Mouse (Mus musculus) large intestine, adult 2 months (tissue): ENCODE measurements around the gene Gbgt1. TPM values are rescaled to one million over a fixed set of nuclear protein-coding genes. Genes with fewer than 3 reads are reported as not detected.

Source experiments
- DNase-seq: peaks from one replicate; pipeline ENCODE4 v3.0.0-alpha.2; 2012; ENCODE audit warnings: low read depth, low spot score
- WGBS: fragments of 180-500 bp; shearing (Covaris S2); methylation state at CpG from one replicate; pipeline ENCODE4 v1.1.7; 2018; 5-methylcytosine and 5-hydroxymethylcytosine counted together
- polyA plus RNA-seq: library from polyadenylated mRNA; depleted of rRNA; stranded (reverse); fragments of >200 nt; gene quantifications from 2 replicates; pipeline ENCODE4 v1.2.3, GENCODE M21; 2012; rRNA removed

Gene Gbgt1
- polyA plus RNA-seq, 1 experiment: 5.6 TPM

- DNase-seq: no peak
- WGBS: 64% methylated on average over 2 of the region's 2 CpGs
Measured at GRCm38 (mm10) chr2:28539949-28540348, 43.3 kb downstream of the Gbgt1 start.

GRCm38 (mm10) chr2:28540587-28541227, 44.0 kb downstream of the Gbgt1 start:
- no peak for DNase-seq
- 76% methylated on average over 8 of the region's 8 CpGs for WGBS

GRCm38 (mm10) chr2:28543894-28544293, 47.2 kb downstream of the Gbgt1 start:
- no peak for DNase-seq
- WGBS: 82% methylated on average over 8 of the region's 8 CpGs

- DNase-seq: no peak
Measured at GRCm38 (mm10) chr2:28545976-28546375, 49.3 kb downstream of the Gbgt1 start.

GRCm38 (mm10) chr2:28546560-28546959, 49.9 kb downstream of the Gbgt1 start:
- DNase-seq: no peak
- 80% methylated on average over 6 of the region's 6 CpGs for WGBS

GRCm38 (mm10) chr2:28547237-28548172, 50.8 kb downstream of the Gbgt1 start:
- 48% methylated on average over 11 of the region's 11 CpGs for WGBS
- DNase-seq: no peak

GRCm38 (mm10) chr2:28549157-28549556, 52.5 kb downstream of the Gbgt1 start:
- WGBS: 94% methylated on average over 13 of the region's 13 CpGs
- no peak for DNase-seq

GRCm38 (mm10) chr2:28552301-28552700, 55.6 kb downstream of the Gbgt1 start:
- 95% methylated on average over 5 of the region's 5 CpGs for WGBS
- no peak for DNase-seq

Other genes with a start within 250 kb of the Gbgt1 start
- 1.1 and 2.1 TPM in 2 replicates for gene Ppp1r26, start 50.1 kb upstream of the Gbgt1 start, polyA plus RNA-seq
- gene 1700007K13Rik, start 30.6 kb upstream of the Gbgt1 start, polyA plus RNA-seq: not detected in 2 replicates
- 35.9 and 40.6 TPM in 2 replicates for gene Mrps2, start 28.8 kb upstream of the Gbgt1 start, polyA plus RNA-seq
- gene Gm10134, start 9.2 kb downstream of the Gbgt1 start, polyA plus RNA-seq: 1.6 and 3.2 TPM in 2 replicates
- gene Ralgds, start 16.2 kb downstream of the Gbgt1 start, polyA plus RNA-seq: 60.9 and 80.2 TPM in 2 replicates
- gene Cel, start 66.5 kb downstream of the Gbgt1 start, polyA plus RNA-seq: 0.27 and 0.48 TPM in 2 replicates
- gene Gtf3c5, start 86.9 kb downstream of the Gbgt1 start, polyA plus RNA-seq: 20.7 and 21.5 TPM in 2 replicates
- gene Gfi1b, start 125.1 kb downstream of the Gbgt1 start, polyA plus RNA-seq: 0.79 and 1.3 TPM in 2 replicates
- gene Tsc1, start 144.3 kb downstream of the Gbgt1 start, polyA plus RNA-seq: 6.0 and 10.8 TPM in 2 replicates
- gene Spaca9, start 202.8 kb downstream of the Gbgt1 start, polyA plus RNA-seq: 0.82 and 1.0 TPM in 2 replicates
- 0.11 and 0.19 TPM in 2 replicates for gene Ak8, start 203.3 kb downstream of the Gbgt1 start, polyA plus RNA-seq